Mouse (Mus musculus) testis, adult 2 months (tissue): Measurements from ENCODE around the gene Gm18596.

Experiments
- CTCF ChIP-seq: fragments of 200-500 bp; IDR thresholded peaks from 2 replicates; pipeline ENCODE4 v1.5.1; 2012; ENCODE audit warnings: low read depth, mild to moderate bottlenecking, inconsistent platforms, low read length, moderate library complexity; ENCODE audit not compliant: control insufficient read depth, insufficient read depth, insufficient replicate concordance
- POLR2A ChIP-seq: fragments of 200-500 bp; IDR thresholded peaks from 2 replicates; pipeline ENCODE4 v1.6.1; 2012; ENCODE audit warnings: low read depth, mild to moderate bottlenecking, inconsistent platforms, low read length, moderate library complexity; ENCODE audit not compliant: control insufficient read depth

DNA sequence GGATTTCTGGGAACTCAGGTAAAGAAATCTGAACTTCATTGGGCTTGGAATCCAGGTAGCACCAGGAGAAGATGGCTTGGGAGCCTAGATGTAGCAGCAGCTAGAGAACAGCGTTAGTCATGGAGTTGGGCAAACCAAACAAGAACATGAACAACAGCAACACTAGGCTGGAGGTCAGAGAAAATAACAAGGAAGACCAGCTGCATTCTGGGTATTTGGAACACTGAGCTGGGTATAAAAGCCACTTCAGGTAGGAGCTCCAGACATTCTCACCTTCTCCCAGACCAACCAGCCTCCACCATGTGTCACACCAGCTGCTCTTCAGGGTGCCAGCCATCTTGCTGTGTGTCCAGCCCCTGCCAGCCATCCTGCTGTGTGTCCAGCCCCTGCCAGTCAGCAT, 36.1 kb downstream of the Gm18596 start, which contains the start of gene Gm10272:
- no peak for TF ChIP-seq CTCF
- TF ChIP-seq POLR2A, result no peak
